Mouse (Mus musculus) stomach, postnatal 0 days (tissue): ENCODE results near the gene 9130213A22Rik. TPM values are rescaled to one million over a fixed set of nuclear protein-coding genes. Genes with fewer than 3 reads are reported as not detected.

Experiments used
- ATAC-seq: fragments of 200-750 bp; cut with Nextera tagmentation; 2 replicates; pipeline ENCODE4 v1.8.0; 2017; ENCODE audit not compliant: low FRiP score, low TSS enrichment
- DNase-seq: peaks from one replicate; pipeline ENCODE4 v3.0.0-alpha.2; 2016; ENCODE audit warnings: low spot score
- H3K27ac ChIP-seq: fragments of 300-500 bp; sonication (generic); replicated peaks from 2 replicates; pipeline ENCODE4 v1.5.1; 2014; ENCODE audit warnings: mild to moderate bottlenecking, control low read depth
- H3K27me3 ChIP-seq: fragments of 300-500 bp; sonication (generic); 2 replicates; pipeline ENCODE4 v1.6.1; 2014; ENCODE audit warnings: low read length; ENCODE audit not compliant: control insufficient read depth, insufficient read depth
- H3K36me3 ChIP-seq: fragments of 300-500 bp; sonication (generic); 2 replicates; pipeline ENCODE4 v1.6.1; 2014; ENCODE audit warnings: low read length, mixed read lengths; ENCODE audit not compliant: control insufficient read depth, insufficient read depth
- H3K4me1 ChIP-seq: fragments of 300-500 bp; sonication (generic); replicated peaks from 2 replicates; pipeline ENCODE4 v1.6.1; 2014; ENCODE audit warnings: antibody characterized with exemption; ENCODE audit not compliant: control insufficient read depth, insufficient read depth
- H3K4me2 ChIP-seq: fragments of 300-500 bp; sonication (generic); replicated peaks from 2 replicates; pipeline ENCODE4 v1.6.1; 2014; ENCODE audit warnings: low read depth, mild to moderate bottlenecking, control low read depth, moderate library complexity
- H3K4me3 ChIP-seq: fragments of 300-500 bp; sonication (generic); 2 replicates; pipeline ENCODE4 v1.5.1; 2014; ENCODE audit warnings: low read depth, low read length, control low read depth
- H3K9ac ChIP-seq: fragments of 300-500 bp; sonication (generic); 2 replicates; pipeline ENCODE4 v1.6.1; 2014; ENCODE audit warnings: mild to moderate bottlenecking, low read length, control low read depth, mixed read lengths
- H3K9me3 ChIP-seq: fragments of 300-500 bp; sonication (generic); 2 replicates; pipeline ENCODE4 v1.6.1; 2016; ENCODE audit warnings: low read length; ENCODE audit not compliant: control insufficient read depth
- CTCF ChIP-seq: IDR thresholded peaks from 2 replicates; pipeline ENCODE4 v1.5.1; 2016; ENCODE audit warnings: antibody characterized with exemption, low read depth, mild to moderate bottlenecking, moderate library complexity
- EP300 ChIP-seq: optimal IDR thresholded peaks from 2 replicates; pipeline ENCODE3; 2016; ENCODE audit warnings: antibody characterized with exemption
- WGBS: fragments of 180-500 bp; shearing (Covaris S2); extraction: QIAGEN DNeasy Blood & Tissue Kit; methylation state at CpG from one replicate; pipeline ENCODE4 v1.1.7; 2014; 5-methylcytosine and 5-hydroxymethylcytosine counted together
- polyA plus RNA-seq: library from polyadenylated mRNA; unstranded; fragments of >200 nt; fragmentation: Nextera tagmentation; extraction: Ambion mirVana; gene quantifications from 2 replicates; pipeline ENCODE4 v1.2.1, GENCODE M21; 2015

The 9130213A22Rik gene
- polyA plus RNA-seq, 1 experiment from 2014 or later: 0.24 TPM

GRCm38 (mm10) chr11:69072234-69072633 is 50.2 kb downstream of the 9130213A22Rik start:
- Histone ChIP-seq H3K4me1 (0 out of 2 replicates have a peak, but pooled peaks cover 2% of the 10 kb centered on the region), H3K9me3 (no peaks in the 10 kb centered on the region), H3K36me3 (no peaks in the 10 kb centered on the region), H3K27ac (peak overlapping the region; percentile 63; the same call in 1 of the 2 replicates), H3K9ac (peak overlapping the region; percentile 53; the same call in 1 of the 2 replicates), H3K4me2 (peak overlapping the region; percentile 46), H3K4me3 (peak overlapping the region; percentile 24; the same call in 1 of the 2 replicates), H3K27me3 (no peaks in the 10 kb centered on the region)
- 81% methylated on average over 11 of the region's 11 CpGs for WGBS
- DNase-seq (no peak), ATAC-seq (no peak)
- TF ChIP-seq CTCF (no peak), EP300 (no peak)

DNA sequence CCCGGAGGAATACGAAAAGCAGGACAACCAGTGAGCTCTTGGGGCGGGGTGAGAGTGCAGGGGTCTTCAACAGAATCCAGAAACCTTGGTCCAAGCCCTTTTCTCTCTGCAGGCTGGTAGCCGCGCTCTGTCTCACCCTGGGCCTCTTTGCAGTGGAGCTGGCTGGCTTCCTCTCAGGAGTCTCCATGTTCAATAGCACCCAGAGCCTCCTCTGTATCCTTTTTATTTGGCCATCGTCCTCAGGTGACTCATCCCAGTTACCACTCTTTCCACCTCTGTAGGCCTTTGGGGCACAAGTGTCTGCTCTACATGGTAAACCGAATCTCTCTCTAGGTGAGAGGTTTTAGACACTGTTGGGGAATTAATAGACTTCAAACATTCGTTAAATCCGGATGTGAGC is 51.1 kb downstream of the 9130213A22Rik start:
- no peaks in the 10 kb centered on the region for H3K27me3 ChIP-seq
- DNase-seq (no peak), ATAC-seq (no peak)
- no peaks in the 10 kb centered on the region for H3K9me3 ChIP-seq
- no peaks in the 10 kb centered on the region for H3K36me3 ChIP-seq
- peak overlapping the region; percentile 53 for H3K4me3 ChIP-seq
- no peak for TF ChIP-seq CTCF
- no peak for TF ChIP-seq EP300
- H3K4me1 ChIP-seq: 0 out of 2 replicates have a peak, but pooled peaks cover 2% of the 10 kb centered on the region
- H3K4me2 ChIP-seq: peak overlapping the region; percentile 75
- peak overlapping the region; percentile 93 for H3K27ac ChIP-seq
- 28% methylated on average over 9 of the region's 9 CpGs for WGBS
- H3K9ac ChIP-seq: peak overlapping the region; percentile 77

GRCm38 (mm10) chr11:69070590-69071222 is 51.7 kb downstream of the 9130213A22Rik start, which contains the start of gene Tmem107:
Tmem107 (plus strand) TSS chr11:69070806.
- peak within 1 kb of the TSS; percentile 77 for H3K9ac ChIP-seq
- 0 out of 2 replicates have a peak, but pooled peaks cover 2% of the 10 kb centered on the region for H3K4me1 ChIP-seq
- WGBS: under 1% methylated on average over 45 of the region's 47 CpGs
- H3K36me3 ChIP-seq: no peaks in the 10 kb centered on the region
- peak within 1 kb of the TSS; percentile 53 for H3K4me3 ChIP-seq
- peak within 1 kb of the TSS; percentile 75 for H3K4me2 ChIP-seq
- DNase-seq (peak; percentile 92), ATAC-seq (peak; percentile 86)
- H3K27me3 ChIP-seq: no peaks in the 10 kb centered on the region
- H3K27ac ChIP-seq: peak within 1 kb of the TSS; percentile 93
- no peaks in the 10 kb centered on the region for H3K9me3 ChIP-seq
- peak; percentile 98 for TF ChIP-seq EP300
- peak; percentile 36; the same call in 1 of the 2 replicates for TF ChIP-seq CTCF

GRCm38 (mm10) chr11:69070093-69070492 is 52.3 kb downstream of the 9130213A22Rik start:
- Histone ChIP-seq H3K9me3 (no peaks in the 10 kb centered on the region), H3K27ac (peak overlapping the region; percentile 93), H3K27me3 (no peaks in the 10 kb centered on the region), H3K9ac (peak overlapping the region; percentile 77), H3K36me3 (no peaks in the 10 kb centered on the region), H3K4me3 (peak overlapping the region; percentile 53), H3K4me2 (peak overlapping the region; percentile 75), H3K4me1 (0 out of 2 replicates have a peak, but pooled peaks cover 2% of the 10 kb centered on the region)
- no peak for ATAC-seq
- under 1% methylated on average over 13 of the region's 13 CpGs for WGBS
- TF ChIP-seq CTCF (no peak), EP300 (no peak)
- DNase-seq: no peak

Other genes starting within 250 kb of the 9130213A22Rik start
- gene Rnf222, start 234.0 kb downstream of the 9130213A22Rik start, polyA plus RNA-seq: 5.4 and 5.8 TPM in 2 replicates
- gene Rpl26, start 221.0 kb downstream of the 9130213A22Rik start, polyA plus RNA-seq: 856 and 899 TPM in 2 replicates
- 0.22 TPM in 1 of 2 replicates, not detected in the other for gene Odf4, start 195.5 kb downstream of the 9130213A22Rik start, polyA plus RNA-seq
- gene Arhgef15, start 165.1 kb downstream of the 9130213A22Rik start, polyA plus RNA-seq: 2.8 and 3.0 TPM in 2 replicates
- gene Slc25a35, start 154.5 kb downstream of the 9130213A22Rik start, polyA plus RNA-seq: 4.9 and 5.8 TPM in 2 replicates
- gene Rangrf, start 147.4 kb downstream of the 9130213A22Rik start, polyA plus RNA-seq: 34.8 and 35.1 TPM in 2 replicates
- 7.4 and 8.0 TPM in 2 replicates for gene Pfas, start 114.1 kb downstream of the 9130213A22Rik start, polyA plus RNA-seq
- 11.1 and 11.5 TPM in 2 replicates for gene Ctc1, start 106.7 kb downstream of the 9130213A22Rik start, polyA plus RNA-seq
- gene Aurkb, start 76.9 kb downstream of the 9130213A22Rik start, polyA plus RNA-seq: 24.7 and 34.0 TPM in 2 replicates
- gene Borcs6, start 62.9 kb downstream of the 9130213A22Rik start, polyA plus RNA-seq: 14.6 and 16.7 TPM in 2 replicates
- gene Tmem107, start 51.8 kb downstream of the 9130213A22Rik start, polyA plus RNA-seq: 28.4 and 30.8 TPM in 2 replicates
- gene Vamp2, start 34.1 kb downstream of the 9130213A22Rik start, polyA plus RNA-seq: 43.0 and 53.7 TPM in 2 replicates
- 7.7 and 13.1 TPM in 2 replicates for gene Per1, start 27.4 kb downstream of the 9130213A22Rik start, polyA plus RNA-seq
- 0.29 and 0.41 TPM in 2 replicates for gene Hes7, start 2.2 kb downstream of the 9130213A22Rik start, polyA plus RNA-seq
- 20.2 and 22.5 TPM in 2 replicates for gene Aloxe3, start 3.3 kb upstream of the 9130213A22Rik start, polyA plus RNA-seq
- gene Alox12b, start 34.4 kb upstream of the 9130213A22Rik start, polyA plus RNA-seq: 80.5 and 91.8 TPM in 2 replicates
- 1.2 and 1.3 TPM in 2 replicates for gene Alox8, start 75.3 kb upstream of the 9130213A22Rik start, polyA plus RNA-seq
- 0.04 and 0.05 TPM in 2 replicates for gene Gucy2e, start 114.4 kb upstream of the 9130213A22Rik start, polyA plus RNA-seq
- 4.9 and 5.5 TPM in 2 replicates for gene Cntrob, start 201.2 kb upstream of the 9130213A22Rik start, polyA plus RNA-seq
- 119 and 123 TPM in 2 replicates for gene Trappc1, start 201.4 kb upstream of the 9130213A22Rik start, polyA plus RNA-seq
- gene Kcnab3, start 203.7 kb upstream of the 9130213A22Rik start, polyA plus RNA-seq: 0.87 and 1.1 TPM in 2 replicates
- gene Rnf227, start 217.9 kb upstream of the 9130213A22Rik start, polyA plus RNA-seq: 46.2 and 49.4 TPM in 2 replicates
- 18.4 and 18.9 TPM in 2 replicates for gene Chd3, start 246.8 kb upstream of the 9130213A22Rik start, polyA plus RNA-seq